Mouse (Mus musculus) limb, embryonic 12.5 days (tissue): Measurements from ENCODE around the gene Slc35b2. TPM values are rescaled to one million over a fixed set of nuclear protein-coding genes. Genes with fewer than 3 reads are reported as not detected.

Experiments
- ATAC-seq: fragments of 200-750 bp; cut with Nextera tagmentation; 2 replicates; pipeline ENCODE4 v1.8.0; 2017; ENCODE audit warnings: low read depth, moderate TSS enrichment; ENCODE audit not compliant: insufficient number of reproducible peaks, insufficient read depth, low FRiP score, low TSS enrichment
- H3K27ac ChIP-seq: fragments of 300-500 bp; sonication (generic); 2 replicates; pipeline ENCODE4 v1.5.1; 2016; ENCODE audit warnings: mild to moderate bottlenecking, moderate library complexity
- H3K27me3 ChIP-seq: fragments of 300-500 bp; sonication (generic); 2 replicates; pipeline ENCODE4 v1.6.1; 2016; ENCODE audit warnings: mild to moderate bottlenecking, moderate library complexity
- H3K36me3 ChIP-seq: fragments of 300-500 bp; sonication (generic); 2 replicates; pipeline ENCODE4 v1.6.1; 2016; ENCODE audit warnings: mild to moderate bottlenecking, moderate library complexity
- H3K4me1 ChIP-seq: fragments of 300-500 bp; sonication (generic); replicated peaks from 2 replicates; pipeline ENCODE4 v1.6.1; 2016
- H3K4me2 ChIP-seq: fragments of 300-500 bp; sonication (generic); 2 replicates; pipeline ENCODE4 v1.6.1; 2016; ENCODE audit warnings: mild to moderate bottlenecking, moderate library complexity
- H3K4me3 ChIP-seq: fragments of 300-500 bp; sonication (generic); replicated peaks from 2 replicates; pipeline ENCODE4 v1.5.1; 2016; ENCODE audit warnings: mild to moderate bottlenecking
- H3K9ac ChIP-seq: fragments of 300-500 bp; sonication (generic); replicated peaks from 2 replicates; pipeline ENCODE4 v1.6.1; 2016; ENCODE audit warnings: mild to moderate bottlenecking, moderate library complexity
- H3K9me3 ChIP-seq: fragments of 300-500 bp; sonication (generic); 2 replicates; pipeline ENCODE4 v1.6.1; 2016; ENCODE audit warnings: mild to moderate bottlenecking, moderate library complexity
- WGBS: fragments of 180-500 bp; shearing (Covaris S2); methylation state at CpG from one replicate; pipeline ENCODE4 v1.1.7; 2016; 5-methylcytosine and 5-hydroxymethylcytosine counted together
- polyA plus RNA-seq: library from polyadenylated mRNA; unstranded; fragments of >200 nt; fragmentation: Nextera tagmentation; extraction: Ambion mirVana; gene quantifications from 2 replicates; pipeline ENCODE4 v1.2.1, GENCODE M21; 2016

Gene Slc35b2
- polyA plus RNA-seq, 1 experiment from 2014 or later, result 96.9 TPM

GRCm38 (mm10) chr17:45530346-45530782 lies 33.3 kb upstream of the Slc35b2 start:
- H3K9ac ChIP-seq, result no peak overlapping the region
- H3K27ac ChIP-seq, result no peak overlapping the region
- ATAC-seq, result no peak
- 48% methylated on average over 13 of the region's 13 CpGs for WGBS
- H3K9me3 ChIP-seq, result no peaks in the 10 kb centered on the region
- no peak overlapping the region for H3K4me3 ChIP-seq
- no peaks in the 10 kb centered on the region for H3K4me1 ChIP-seq
- peaks cover 76% of the 10 kb centered on the region for H3K27me3 ChIP-seq
- no peak overlapping the region for H3K4me2 ChIP-seq
- H3K36me3 ChIP-seq, result no peaks in the 10 kb centered on the region

- no peaks in the 10 kb centered on the region for H3K36me3 ChIP-seq
- no peak overlapping the region for H3K4me2 ChIP-seq
- no peak overlapping the region for H3K4me3 ChIP-seq
- no peaks in the 10 kb centered on the region for H3K9me3 ChIP-seq
- no peak overlapping the region for H3K9ac ChIP-seq
- WGBS, result 54% methylated on average over 15 of the region's 15 CpGs
- ATAC-seq, result no peak
- H3K4me1 ChIP-seq, result no peaks in the 10 kb centered on the region
- H3K27ac ChIP-seq, result no peak overlapping the region
- peaks cover 84% of the 10 kb centered on the region for H3K27me3 ChIP-seq
Observed at GRCm38 (mm10) chr17:45532896-45533295, 30.8 kb upstream of the Slc35b2 start.

GRCm38 (mm10) chr17:45536264-45536663 lies 27.4 kb upstream of the Slc35b2 start:
- WGBS, result 16% methylated on average over 5 of the region's 5 CpGs
- no peak overlapping the region for H3K9ac ChIP-seq
- peaks cover 92% of the 10 kb centered on the region for H3K27me3 ChIP-seq

GRCm38 (mm10) chr17:45538394-45538793 lies 25.3 kb upstream of the Slc35b2 start:
- 68% methylated on average over 4 of the region's 4 CpGs for WGBS
- Histone ChIP-seq H3K9me3 (no peaks in the 10 kb centered on the region), H3K36me3 (no peaks in the 10 kb centered on the region), H3K4me3 (no peak overlapping the region), H3K27ac (no peak overlapping the region), H3K27me3 (peaks cover 95% of the 10 kb centered on the region), H3K4me2 (no peak overlapping the region), H3K9ac (no peak overlapping the region), H3K4me1 (no peaks in the 10 kb centered on the region)
- ATAC-seq, result no peak

More at GRCm38 (mm10) chr17:45536264-45536663, 27.4 kb upstream of the Slc35b2 start:
- no peak overlapping the region for H3K4me3 ChIP-seq
- no peaks in the 10 kb centered on the region for H3K9me3 ChIP-seq
- H3K27ac ChIP-seq, result no peak overlapping the region
- no peak for ATAC-seq
- H3K4me2 ChIP-seq, result no peak overlapping the region
- no peaks in the 10 kb centered on the region for H3K4me1 ChIP-seq
- H3K36me3 ChIP-seq, result no peaks in the 10 kb centered on the region

GRCm38 (mm10) chr17:45539664-45540063 lies 24.0 kb upstream of the Slc35b2 start:
- 75% methylated on average over 21 of the region's 21 CpGs for WGBS
- ATAC-seq, result no peak
- no peaks in the 10 kb centered on the region for H3K9me3 ChIP-seq
- H3K27ac ChIP-seq, result no peak overlapping the region
- peaks cover 8% of the 10 kb centered on the region for H3K4me1 ChIP-seq
- H3K4me2 ChIP-seq, result no peak overlapping the region
- H3K27me3 ChIP-seq, result peaks cover 97% of the 10 kb centered on the region
- H3K36me3 ChIP-seq, result peaks cover 4% of the 10 kb centered on the region
- H3K4me3 ChIP-seq, result no peak overlapping the region
- H3K9ac ChIP-seq, result no peak overlapping the region

DNA sequence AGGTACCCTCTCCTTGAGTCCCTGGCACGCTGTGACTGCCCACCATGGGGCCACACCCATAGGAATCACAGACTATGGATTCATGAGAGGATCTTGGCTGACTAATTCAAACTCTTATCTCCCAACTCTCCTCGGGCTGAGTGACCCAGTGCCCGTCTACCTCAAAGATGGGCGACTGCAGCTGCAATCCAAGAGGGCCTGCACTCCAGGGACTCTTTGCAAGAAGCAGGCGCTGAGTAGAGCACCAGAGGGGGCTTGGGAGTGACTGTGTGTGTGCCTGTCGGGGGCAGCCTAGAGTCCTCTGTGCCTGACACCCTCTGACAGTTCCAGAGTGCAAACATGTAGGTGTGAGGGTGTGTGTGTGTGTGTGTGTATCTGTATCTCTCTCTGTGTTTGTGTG lies 21.5 kb upstream of the Slc35b2 start:
- Histone ChIP-seq H3K4me2 (no peak overlapping the region), H3K27ac (no peak overlapping the region), H3K36me3 (peaks cover 25% of the 10 kb centered on the region), H3K27me3 (peaks cover 98% of the 10 kb centered on the region), H3K9me3 (no peaks in the 10 kb centered on the region), H3K4me3 (no peak overlapping the region), H3K9ac (no peak overlapping the region), H3K4me1 (peaks cover 22% of the 10 kb centered on the region)
- 37% methylated on average over 6 of the region's 6 CpGs for WGBS
- ATAC-seq, result no peak

DNA sequence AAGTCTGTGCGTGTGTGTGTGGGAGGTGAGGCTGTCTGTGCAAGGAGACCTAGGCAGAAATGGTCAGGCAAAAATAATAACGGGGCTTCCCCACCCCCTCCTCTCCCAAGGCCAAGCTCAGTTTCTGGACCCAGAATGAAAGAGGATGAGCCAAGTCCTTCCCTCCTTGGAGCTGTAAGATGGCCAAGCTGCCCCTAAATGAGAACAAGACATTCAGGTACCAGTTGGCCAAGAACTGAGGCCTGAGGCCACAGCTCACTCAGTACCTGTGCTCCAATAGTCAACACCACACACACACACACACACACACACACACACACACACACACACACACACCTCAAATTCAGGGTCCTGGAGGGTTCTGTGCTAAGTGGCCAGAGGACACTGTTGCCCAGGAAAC lies 21.0 kb upstream of the Slc35b2 start:
- H3K36me3 ChIP-seq, result peaks cover 25% of the 10 kb centered on the region
- no peak overlapping the region for H3K9ac ChIP-seq
- H3K27me3 ChIP-seq, result peaks cover 99% of the 10 kb centered on the region
- H3K27ac ChIP-seq, result no peak overlapping the region
- WGBS, result 78% methylated on average over 2 of the region's 2 CpGs
- H3K9me3 ChIP-seq, result no peaks in the 10 kb centered on the region
- no peak for ATAC-seq
- H3K4me2 ChIP-seq, result no peak overlapping the region
- H3K4me1 ChIP-seq, result peaks cover 22% of the 10 kb centered on the region
- no peak overlapping the region for H3K4me3 ChIP-seq

GRCm38 (mm10) chr17:45543115-45543514 lies 20.6 kb upstream of the Slc35b2 start:
- Histone ChIP-seq H3K4me3 (no peak overlapping the region), H3K36me3 (peaks cover 25% of the 10 kb centered on the region), H3K4me1 (peaks cover 22% of the 10 kb centered on the region), H3K4me2 (no peak overlapping the region), H3K9me3 (no peaks in the 10 kb centered on the region), H3K27ac (no peak overlapping the region), H3K27me3 (peaks cover 99% of the 10 kb centered on the region), H3K9ac (no peak overlapping the region)
- no peak for ATAC-seq
- 37% methylated on average over 1 of the region's 1 CpGs for WGBS

DNA sequence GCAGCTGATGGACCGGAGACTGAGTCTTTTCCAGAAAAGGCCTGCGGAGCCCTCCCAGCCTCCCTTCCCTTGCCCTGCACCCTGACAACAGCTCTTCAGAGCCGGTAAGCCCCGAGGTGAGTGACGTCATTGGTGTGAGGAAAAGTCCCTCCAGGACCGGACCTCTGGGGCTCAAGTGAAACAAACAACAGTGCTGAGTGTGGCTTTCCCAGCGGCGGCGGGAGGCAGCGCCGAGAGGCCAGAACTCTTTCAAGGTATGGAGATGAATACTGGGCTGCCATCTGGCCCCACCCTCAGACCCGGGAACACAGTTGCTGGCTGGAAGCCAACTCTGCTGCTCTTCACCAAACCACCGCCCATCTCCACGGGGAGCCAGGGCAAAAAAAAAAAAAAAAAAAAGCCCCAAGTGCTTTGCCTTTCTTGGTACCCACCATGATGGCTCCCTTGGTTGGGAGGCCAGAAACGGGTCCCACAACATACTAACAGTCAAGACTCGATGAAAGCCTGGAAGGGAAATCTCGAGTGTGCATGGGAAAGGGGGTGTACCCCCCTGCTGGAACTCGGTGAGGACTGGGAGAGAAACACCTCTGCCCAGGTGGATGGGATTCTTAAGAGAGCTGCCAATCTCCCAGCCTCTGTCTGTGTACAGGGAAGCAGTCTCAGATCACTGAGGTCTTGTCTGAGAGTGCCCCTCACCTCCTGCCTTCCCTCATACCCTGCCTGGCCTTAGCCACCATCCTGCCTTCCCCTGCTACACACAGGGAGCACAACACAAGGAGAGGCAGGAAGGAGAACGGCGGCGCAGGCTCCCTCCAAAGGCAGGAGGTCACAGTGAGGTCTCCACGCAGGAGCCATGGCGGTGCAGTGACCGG lies 19.4 kb upstream of the Slc35b2 start:
- H3K9me3 ChIP-seq, result no peaks in the 10 kb centered on the region
- peak overlapping the region; percentile 22 for H3K4me3 ChIP-seq
- no peak overlapping the region for H3K9ac ChIP-seq
- no peak overlapping the region for H3K27ac ChIP-seq
- H3K27me3 ChIP-seq, result peaks cover 96% of the 10 kb centered on the region
- H3K4me2 ChIP-seq, result peak overlapping the region; percentile 39; the same call in 1 of the 2 replicates
- H3K4me1 ChIP-seq, result peaks cover 29% of the 10 kb centered on the region
- ATAC-seq, result no peak
- peaks cover 25% of the 10 kb centered on the region for H3K36me3 ChIP-seq
- WGBS, result 6% methylated on average over 24 of the region's 24 CpGs

DNA sequence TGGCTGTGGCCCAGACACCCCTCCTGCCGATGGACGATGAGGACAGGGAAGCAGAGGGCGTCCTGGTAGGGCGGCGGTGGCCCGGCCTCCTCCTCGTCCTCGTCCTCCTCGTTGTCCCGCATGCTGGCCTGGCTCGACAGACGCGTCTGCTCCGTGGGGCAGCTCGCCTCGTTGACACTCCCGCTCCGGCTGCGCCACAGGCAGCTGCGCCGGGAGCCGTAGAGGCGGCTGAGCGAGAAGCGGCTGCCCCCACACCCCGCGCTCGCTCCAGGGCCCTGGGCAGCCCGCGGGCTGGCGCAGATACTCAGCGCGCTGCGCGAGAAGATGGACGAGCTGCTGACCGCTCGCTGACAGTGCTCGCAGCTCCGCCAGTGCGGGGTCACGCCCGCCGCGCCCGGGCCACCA lies 18.8 kb upstream of the Slc35b2 start:
- peaks cover 31% of the 10 kb centered on the region for H3K4me1 ChIP-seq
- peaks cover 90% of the 10 kb centered on the region for H3K27me3 ChIP-seq
- ATAC-seq, result no peak
- no peak overlapping the region for H3K9ac ChIP-seq
- H3K4me3 ChIP-seq, result peak overlapping the region; percentile 22
- no peaks in the 10 kb centered on the region for H3K9me3 ChIP-seq
- 6% methylated on average over 46 of the region's 46 CpGs for WGBS
- peaks cover 25% of the 10 kb centered on the region for H3K36me3 ChIP-seq
- H3K27ac ChIP-seq, result no peak overlapping the region
- H3K4me2 ChIP-seq, result peak overlapping the region; percentile 39

- peak overlapping the region; percentile 22 for H3K4me3 ChIP-seq
- H3K9me3 ChIP-seq, result no peaks in the 10 kb centered on the region
- H3K9ac ChIP-seq, result no peak overlapping the region
- ATAC-seq, result no peak
- H3K27ac ChIP-seq, result no peak overlapping the region
- H3K36me3 ChIP-seq, result peaks cover 25% of the 10 kb centered on the region
- H3K27me3 ChIP-seq, result peaks cover 84% of the 10 kb centered on the region
- WGBS, result 6% methylated on average over 74 of the region's 74 CpGs
- H3K4me1 ChIP-seq, result peaks cover 37% of the 10 kb centered on the region
- H3K4me2 ChIP-seq, result peak overlapping the region; percentile 39
Observed at GRCm38 (mm10) chr17:45545278-45545961, 18.3 kb upstream of the Slc35b2 start.
